Mouse (Mus musculus) heart, embryonic 12.5 days (tissue): Measurements from ENCODE around the gene Fut11. TPM values are rescaled to one million over a fixed set of nuclear protein-coding genes. Genes with fewer than 3 reads are reported as not detected.

Experiments
- ATAC-seq: fragments of 200-750 bp; cut with Nextera tagmentation; 2 replicates; pipeline ENCODE4 v1.8.0; 2017; ENCODE audit warnings: moderate TSS enrichment, moderate library complexity; ENCODE audit not compliant: insufficient number of reproducible peaks, low FRiP score
- H3K27ac ChIP-seq: fragments of 300-500 bp; sonication (generic); 2 replicates; pipeline ENCODE4 v1.5.1; 2016; ENCODE audit warnings: mild to moderate bottlenecking, moderate library complexity; ENCODE audit not compliant: poor library complexity, severe bottlenecking
- H3K27me3 ChIP-seq: fragments of 300-500 bp; sonication (generic); replicated peaks from 2 replicates; pipeline ENCODE4 v1.6.1; 2016; ENCODE audit warnings: mild to moderate bottlenecking, moderate library complexity
- H3K36me3 ChIP-seq: fragments of 300-500 bp; sonication (generic); 2 replicates; pipeline ENCODE4 v1.6.1; 2016; ENCODE audit warnings: mild to moderate bottlenecking, moderate library complexity
- H3K4me1 ChIP-seq: fragments of 300-500 bp; sonication (generic); replicated peaks from 2 replicates; pipeline ENCODE4 v1.6.1; 2016; ENCODE audit warnings: mild to moderate bottlenecking
- H3K4me2 ChIP-seq: fragments of 300-500 bp; sonication (generic); 2 replicates; pipeline ENCODE4 v1.6.1; 2016; ENCODE audit warnings: mild to moderate bottlenecking, moderate library complexity
- H3K4me3 ChIP-seq: fragments of 300-500 bp; sonication (generic); 2 replicates; pipeline ENCODE4 v1.5.1; 2016; ENCODE audit warnings: mild to moderate bottlenecking
- H3K9ac ChIP-seq: fragments of 300-500 bp; sonication (generic); 2 replicates; pipeline ENCODE4 v1.6.1; 2016; ENCODE audit warnings: mild to moderate bottlenecking, moderate library complexity
- H3K9me3 ChIP-seq: fragments of 300-500 bp; sonication (generic); replicated peaks from 2 replicates; pipeline ENCODE4 v1.6.1; 2016; ENCODE audit warnings: mild to moderate bottlenecking, moderate library complexity
- WGBS: fragments of 180-500 bp; shearing (Covaris S2); methylation state at CpG from one replicate; pipeline ENCODE4 v1.1.7; 2016; 5-methylcytosine and 5-hydroxymethylcytosine counted together
- polyA plus RNA-seq: library from polyadenylated mRNA; unstranded; fragments of >200 nt; fragmentation: Nextera tagmentation; extraction: Ambion mirVana; gene quantifications from 2 replicates; pipeline ENCODE4 v1.2.1, GENCODE M21; 2016

Gene Fut11
- polyA plus RNA-seq, 1 experiment from 2014 or later = 20.4 TPM

- no peak for ATAC-seq
- H3K4me2 ChIP-seq = no peak overlapping the region
- H3K27me3 ChIP-seq = no peaks in the 10 kb centered on the region
- H3K4me1 ChIP-seq = peaks cover 21% of the 10 kb centered on the region
- no peak overlapping the region for H3K27ac ChIP-seq
- 86% methylated on average over 4 of the region's 4 CpGs for WGBS
- peaks cover 71% of the 10 kb centered on the region for H3K36me3 ChIP-seq
- no peak overlapping the region for H3K4me3 ChIP-seq
- no peak overlapping the region for H3K9ac ChIP-seq
- H3K9me3 ChIP-seq = no peaks in the 10 kb centered on the region
Observed at GRCm38 (mm10) chr14:20677906-20678305, 16.9 kb upstream of the Fut11 start.

GRCm38 (mm10) chr14:20681742-20682141 is 13.0 kb upstream of the Fut11 start:
- Histone ChIP-seq H3K9ac (no peak overlapping the region), H3K4me3 (no peak overlapping the region), H3K27ac (no peak overlapping the region), H3K27me3 (no peaks in the 10 kb centered on the region), H3K9me3 (no peaks in the 10 kb centered on the region), H3K4me1 (peaks cover 10% of the 10 kb centered on the region), H3K36me3 (peaks cover 96% of the 10 kb centered on the region), H3K4me2 (no peak overlapping the region)
- WGBS = 90% methylated on average over 2 of the region's 2 CpGs
- ATAC-seq = no peak

- peak; percentile 63; the same call in 1 of the 2 replicates for ATAC-seq
- no peak overlapping the region; the same call in 1 of the 2 replicates for H3K27ac ChIP-seq
Observed at GRCm38 (mm10) chr14:20682498-20682897, 12.3 kb upstream of the Fut11 start.

GRCm38 (mm10) chr14:20686576-20686975 is 8.2 kb upstream of the Fut11 start:
- H3K9me3 ChIP-seq = no peaks in the 10 kb centered on the region

More at GRCm38 (mm10) chr14:20682498-20682897, 12.3 kb upstream of the Fut11 start:
- WGBS = 62% methylated on average over 3 of the region's 3 CpGs
- Histone ChIP-seq H3K36me3 (peaks cover 97% of the 10 kb centered on the region), H3K4me1 (peaks cover 10% of the 10 kb centered on the region), H3K9ac (no peak overlapping the region), H3K27me3 (no peaks in the 10 kb centered on the region), H3K4me2 (no peak overlapping the region), H3K4me3 (no peak overlapping the region), H3K9me3 (no peaks in the 10 kb centered on the region)

GRCm38 (mm10) chr14:20689009-20689408 is 5.8 kb upstream of the Fut11 start:
- 88% methylated on average over 2 of the region's 2 CpGs for WGBS
- Histone ChIP-seq H3K9me3 (no peaks in the 10 kb centered on the region), H3K9ac (no peak overlapping the region), H3K27ac (no peak overlapping the region), H3K4me2 (no peak overlapping the region), H3K27me3 (no peaks in the 10 kb centered on the region), H3K4me1 (peaks cover 8% of the 10 kb centered on the region), H3K4me3 (no peak overlapping the region), H3K36me3 (peaks cover 99% of the 10 kb centered on the region)
- no peak for ATAC-seq

More at GRCm38 (mm10) chr14:20686576-20686975, 8.2 kb upstream of the Fut11 start:
- 94% methylated on average over 3 of the region's 3 CpGs for WGBS
- H3K27me3 ChIP-seq = no peaks in the 10 kb centered on the region
- H3K4me3 ChIP-seq = no peak overlapping the region
- no peak overlapping the region for H3K4me2 ChIP-seq
- H3K27ac ChIP-seq = no peak overlapping the region
- no peak overlapping the region for H3K9ac ChIP-seq
- ATAC-seq = no peak
- peaks cover 98% of the 10 kb centered on the region for H3K36me3 ChIP-seq
- peaks cover 10% of the 10 kb centered on the region for H3K4me1 ChIP-seq

GRCm38 (mm10) chr14:20691772-20692171 is 3.0 kb upstream of the Fut11 start:
- Histone ChIP-seq H3K9ac (no peak overlapping the region), H3K4me1 (peaks cover 26% of the 10 kb centered on the region), H3K36me3 (peaks cover 81% of the 10 kb centered on the region), H3K4me2 (no peak overlapping the region), H3K27ac (no peak overlapping the region), H3K27me3 (no peaks in the 10 kb centered on the region), H3K9me3 (no peaks in the 10 kb centered on the region), H3K4me3 (no peak overlapping the region)
- WGBS = 88% methylated on average over 6 of the region's 6 CpGs
- no peak for ATAC-seq

GRCm38 (mm10) chr14:20693589-20694101 is 1.1 kb upstream of the Fut11 start:
- H3K9ac ChIP-seq = 0 out of 2 replicates have a peak overlapping the region, but pooled peaks have one; percentile 14
- H3K4me2 ChIP-seq = no peak overlapping the region
- peaks cover 73% of the 10 kb centered on the region for H3K36me3 ChIP-seq
- H3K27ac ChIP-seq = peak overlapping the region; percentile 10; the same call in 1 of the 2 replicates
- 86% methylated on average over 10 of the region's 10 CpGs for WGBS
- no peaks in the 10 kb centered on the region for H3K9me3 ChIP-seq
- peak overlapping the region; percentile 96; the same call in 1 of the 2 replicates for H3K4me3 ChIP-seq
- peaks cover 44% of the 10 kb centered on the region for H3K4me1 ChIP-seq
- ATAC-seq = no peak
- no peaks in the 10 kb centered on the region for H3K27me3 ChIP-seq

GRCm38 (mm10) chr14:20694185-20694883 is 434 bp upstream of the Fut11 start:
- H3K36me3 ChIP-seq = peaks cover 72% of the 10 kb centered on the region
- peak overlapping the region; percentile 99 for H3K27ac ChIP-seq
- H3K9me3 ChIP-seq = no peaks in the 10 kb centered on the region
- H3K9ac ChIP-seq = peak overlapping the region; percentile 97
- no peaks in the 10 kb centered on the region for H3K27me3 ChIP-seq
- H3K4me3 ChIP-seq = peak overlapping the region; percentile 96
- peak; percentile 16 for ATAC-seq
- WGBS = 43% methylated on average over 13 of the region's 13 CpGs
- peaks cover 50% of the 10 kb centered on the region for H3K4me1 ChIP-seq
- H3K4me2 ChIP-seq = peak overlapping the region; percentile 88

GRCm38 (mm10) chr14:20695761-20696520 is 1.2 kb downstream of the Fut11 start:
- Histone ChIP-seq H3K36me3 (peaks cover 56% of the 10 kb centered on the region), H3K4me1 (peaks cover 59% of the 10 kb centered on the region)
- 13% methylated on average over 27 of the region's 27 CpGs for WGBS

GRCm38 (mm10) chr14:20696986-20697385 is 2.2 kb downstream of the Fut11 start:
- no peaks in the 10 kb centered on the region for H3K9me3 ChIP-seq
- peak overlapping the region; percentile 96 for H3K4me3 ChIP-seq
- H3K4me1 ChIP-seq = peaks cover 68% of the 10 kb centered on the region
- no peak for ATAC-seq
- no peaks in the 10 kb centered on the region for H3K27me3 ChIP-seq
- H3K36me3 ChIP-seq = peaks cover 46% of the 10 kb centered on the region
- H3K9ac ChIP-seq = peak overlapping the region; percentile 97
- no peak overlapping the region for H3K27ac ChIP-seq
- peak overlapping the region; percentile 88 for H3K4me2 ChIP-seq
- 13% methylated on average over 1 of the region's 1 CpGs for WGBS

More at GRCm38 (mm10) chr14:20695761-20696520, 1.2 kb downstream of the Fut11 start:
- H3K27me3 ChIP-seq = no peaks in the 10 kb centered on the region
- H3K4me2 ChIP-seq = peak overlapping the region; percentile 88
- peak overlapping the region; percentile 99 for H3K27ac ChIP-seq
- H3K9me3 ChIP-seq = no peaks in the 10 kb centered on the region
- peak overlapping the region; percentile 96 for H3K4me3 ChIP-seq
- peak overlapping the region; percentile 97 for H3K9ac ChIP-seq
- no peak for ATAC-seq

- Histone ChIP-seq H3K27me3 (no peaks in the 10 kb centered on the region), H3K36me3 (peaks cover 31% of the 10 kb centered on the region), H3K4me3 (no peak overlapping the region), H3K9ac (0 out of 2 replicates have a peak overlapping the region, but pooled peaks have one; percentile 36), H3K4me2 (no peak overlapping the region), H3K9me3 (no peaks in the 10 kb centered on the region), H3K4me1 (peaks cover 66% of the 10 kb centered on the region), H3K27ac (no peak overlapping the region)
- WGBS = 65% methylated on average over 2 of the region's 2 CpGs
- ATAC-seq = no peak
Observed at GRCm38 (mm10) chr14:20698515-20698914, 3.7 kb downstream of the Fut11 start.
